Comparison of ENCODE assay signal across 9 mouse cellular contexts in genomic region chr2:122569439-122569838, GRCm38 (mm10). TPM values are rescaled to one million over a fixed set of nuclear protein-coding genes. Genes with fewer than 3 reads are reported as not detected.
DNase-seq lines count a peak whose midpoint lies in the region; ATAC-seq and TF ChIP-seq lines count a peak whose summit lies in the region.
"Had no signal": no experiment of that assay in that cellular context is flagged by ENCODE, and none has a peak within 500 bp of the region (broad histone marks: within the 10 kb centered on the region; RNA-seq: fewer than 3 reads in every experiment).

No protein-coding gene starts in this region.

- no peaks in the 10 kb centered on the region for H3K4me1 ChIP-seq in midbrain, embryonic 10.5 days
- no peaks in the 10 kb centered on the region for H3K4me1 ChIP-seq in midbrain, embryonic 16.5 days (ENCODE audit: control insufficient read depth, insufficient read depth, low read length)
- H3K4me1 ChIP-seq in heart, embryonic 12.5 days (replicated peaks) = no peaks in the 10 kb centered on the region
- H3K4me1 ChIP-seq in midbrain, postnatal 0 days (ENCODE audit: insufficient read depth, low read length) = no peaks in the 10 kb centered on the region
- no peaks in the 10 kb centered on the region for H3K4me1 ChIP-seq in thymus, adult 2 months (replicated peaks; ENCODE audit: control insufficient read depth, insufficient read depth, low read length)
- H3K4me1 ChIP-seq: midbrain, embryonic 12.5 days had no signal

- no peaks in the 10 kb centered on the region for H3K36me3 ChIP-seq in midbrain, embryonic 10.5 days
- H3K36me3 ChIP-seq in midbrain, embryonic 16.5 days (ENCODE audit: control insufficient read depth, insufficient read depth, low read length) = no peaks in the 10 kb centered on the region
- H3K36me3 ChIP-seq in heart, embryonic 12.5 days = no peaks in the 10 kb centered on the region
- no peaks in the 10 kb centered on the region for H3K36me3 ChIP-seq in midbrain, postnatal 0 days (ENCODE audit: insufficient read depth, low read length)
- H3K36me3 ChIP-seq in thymus, adult 2 months (ENCODE audit: control insufficient read depth, insufficient read depth, low read length) = no peaks in the 10 kb centered on the region
- H3K36me3 ChIP-seq: midbrain, embryonic 12.5 days had no signal

- TF ChIP-seq POLR2A in thymus, adult 2 months (IDR thresholded peaks at IDR 0.05; ENCODE audit: control insufficient read depth, extremely low read depth, insufficient read depth, low read length, poor library complexity) = no peak

- no peak overlapping the region for H3K4me3 ChIP-seq in midbrain, embryonic 10.5 days
- no peak overlapping the region for H3K4me3 ChIP-seq in midbrain, embryonic 16.5 days (ENCODE audit: low read depth, low read length)
- no peak overlapping the region for H3K4me3 ChIP-seq in heart, embryonic 12.5 days
- H3K4me3 ChIP-seq in midbrain, postnatal 0 days (ENCODE audit: low read depth, low read length) = no peak overlapping the region
- H3K4me3 ChIP-seq in thymus, adult 2 months (ENCODE audit: control insufficient read depth, insufficient read depth, low read length) = no peak overlapping the region
- H3K4me3 ChIP-seq: midbrain, embryonic 12.5 days had no signal

- DNase-seq in midbrain, embryonic 10.5 days (ENCODE audit: low spot score) = peak; percentile 45
- peak; percentile 61 to 79 for DNase-seq in cerebellum, postnatal 25 days
- peak; percentile 56 to 76 for DNase-seq in layer of hippocampus, postnatal 25 days (ENCODE audit: extremely low spot score in 1 of 2, low spot score in 1 of 2)
- DNase-seq in midbrain, postnatal 0 days (ENCODE audit: low spot score) = peak; percentile 54
- DNase-seq in thymus, adult 2 months = peak; percentile 71

- peak; percentile 80 for TF ChIP-seq CTCF in midbrain, postnatal 0 days (IDR thresholded peaks at IDR 0.05)
- TF ChIP-seq CTCF in thymus, adult 2 months (IDR thresholded peaks at IDR 0.05; ENCODE audit: borderline replicate concordance, control insufficient read depth, extremely low read depth, insufficient read depth, low read length, poor library complexity) = no peak

- 14% methylated on average over 3 of the region's 3 CpGs for WGBS in midbrain, embryonic 10.5 days
- WGBS in midbrain, embryonic 16.5 days = 13% methylated on average over 3 of the region's 3 CpGs
- 15% methylated on average over 3 of the region's 3 CpGs for WGBS in heart, embryonic 12.5 days
- 9% methylated on average over 3 of the region's 3 CpGs for WGBS in midbrain, postnatal 0 days
- WGBS in thymus, adult 2 months = 3% methylated on average over 3 of the region's 3 CpGs

- no peaks in the 10 kb centered on the region for H3K9me3 ChIP-seq in midbrain, embryonic 10.5 days (replicated peaks)
- no peaks in the 10 kb centered on the region for H3K9me3 ChIP-seq in midbrain, embryonic 16.5 days (replicated peaks; ENCODE audit: control insufficient read depth, low read length, poor library complexity, severe bottlenecking)
- no peaks in the 10 kb centered on the region for H3K9me3 ChIP-seq in heart, embryonic 12.5 days (replicated peaks)
- no peaks in the 10 kb centered on the region for H3K9me3 ChIP-seq in midbrain, postnatal 0 days (ENCODE audit: low read length)
- H3K9me3 ChIP-seq: midbrain, embryonic 12.5 days had no signal

- no peaks in the 10 kb centered on the region for H3K27me3 ChIP-seq in midbrain, embryonic 10.5 days (ENCODE audit: low read depth, poor library complexity, severe bottlenecking)
- H3K27me3 ChIP-seq in midbrain, embryonic 16.5 days (ENCODE audit: control insufficient read depth, insufficient read depth, low read depth, low read length) = no peaks in the 10 kb centered on the region
- H3K27me3 ChIP-seq in heart, embryonic 12.5 days (replicated peaks) = no peaks in the 10 kb centered on the region
- H3K27me3 ChIP-seq in midbrain, postnatal 0 days (ENCODE audit: insufficient read depth, low read length) = no peaks in the 10 kb centered on the region
- H3K27me3 ChIP-seq in thymus, adult 2 months (ENCODE audit: control insufficient read depth, insufficient read depth, low read length) = no peaks in the 10 kb centered on the region
- H3K27me3 ChIP-seq: midbrain, embryonic 12.5 days had no signal

- no peak for ATAC-seq in midbrain, embryonic 16.5 days
- ATAC-seq in activated CD4-positive, CD25-positive, alpha-beta regulatory T cell, adult 4 months = peak; percentile 82
- ATAC-seq in heart, embryonic 12.5 days (ENCODE audit: insufficient number of reproducible peaks, low FRiP score) = peak; percentile 55; the same call in 1 of the 2 replicates
- no peak for ATAC-seq in midbrain, postnatal 0 days (ENCODE audit: low FRiP score)

- no peak overlapping the region for H3K4me2 ChIP-seq in midbrain, embryonic 16.5 days (ENCODE audit: low read length)
- no peak overlapping the region for H3K4me2 ChIP-seq in heart, embryonic 12.5 days
- no peak overlapping the region for H3K4me2 ChIP-seq in midbrain, postnatal 0 days (ENCODE audit: low read depth, low read length, poor library complexity, severe bottlenecking)
- H3K4me2 ChIP-seq: midbrain, embryonic 12.5 days had no signal

- H3K9ac ChIP-seq in midbrain, embryonic 16.5 days (ENCODE audit: low read depth, low read length) = no peak overlapping the region
- H3K9ac ChIP-seq in heart, embryonic 12.5 days = no peak overlapping the region
- H3K9ac ChIP-seq in midbrain, postnatal 0 days (replicated peaks; ENCODE audit: low read length, poor library complexity, severe bottlenecking) = no peak overlapping the region
- H3K9ac ChIP-seq: midbrain, embryonic 12.5 days had no signal

- H3K27ac ChIP-seq in midbrain, embryonic 10.5 days (replicated peaks) = no peak overlapping the region
- H3K27ac ChIP-seq in midbrain, embryonic 16.5 days (ENCODE audit: low read length) = no peak overlapping the region
- H3K27ac ChIP-seq in heart, embryonic 12.5 days (ENCODE audit: poor library complexity, severe bottlenecking) = no peak overlapping the region
- no peak overlapping the region for H3K27ac ChIP-seq in midbrain, postnatal 0 days (ENCODE audit: low read depth, low read length)
- H3K27ac ChIP-seq in thymus, adult 2 months (ENCODE audit: control insufficient read depth, insufficient read depth, low read length) = no peak overlapping the region
- H3K27ac ChIP-seq: midbrain, embryonic 12.5 days had no signal

RNA-seq across cellular contexts. Expression of gene Gatm, which starts 41.7 kb away (rescaled TPM):
- polyA plus RNA-seq in midbrain, embryonic 10.5 days (2016; fragmentation: Nextera tagmentation; extraction: Ambion mirVana) = 20.5 and 21.5 TPM in 2 replicates
- 45.2 and 56.3 TPM in 2 replicates for polyA plus RNA-seq in midbrain, embryonic 16.5 days (2015; fragmentation: Nextera tagmentation; extraction: Ambion mirVana)
- polyA plus RNA-seq in activated CD4-positive, CD25-positive, alpha-beta regulatory T cell, adult 4 months (2017; shearing (Covaris generic)) = under 1 TPM; 0.28 to 0.57 TPM
- polyA plus RNA-seq in heart, embryonic 12.5 days (2016; fragmentation: Nextera tagmentation; extraction: Ambion mirVana) = 29.9 and 34.8 TPM in 2 replicates
- 10 to 100 TPM; 53.6 to 58.9 TPM for total RNA-seq in layer of hippocampus, postnatal 25 days (2021)
- total RNA-seq in midbrain, postnatal 0 days (2014; rRNA removed) = 44.9 and 55.5 TPM in 2 replicates
- 68.4 and 72.1 TPM in 2 replicates for polyA plus RNA-seq in midbrain, postnatal 0 days (2015; fragmentation: Nextera tagmentation; extraction: Ambion mirVana)
- 11.3 and 13.5 TPM in 2 replicates for polyA plus RNA-seq in thymus, adult 2 months (2012; rRNA removed)

Comparison
In these comparisons a context has a peak if more than half of its experiments do, and no peak if none do; other contexts are left out.
1. ATAC-seq: peak in activated CD4-positive, CD25-positive, alpha-beta regulatory T cell, adult 4 months (single experiment) and heart, embryonic 12.5 days (single experiment); none in midbrain, embryonic 16.5 days (single experiment) and midbrain, postnatal 0 days (single experiment).
2. Peak in every context shown above with its lines, with median percentiles within 50 percentile points of each other: DNase-seq.